Mouse (Mus musculus) stomach, embryonic 16.5 days (tissue): Measurements from ENCODE around the gene Pcbp3. TPM values are rescaled to one million over a fixed set of nuclear protein-coding genes. Genes with fewer than 3 reads are reported as not detected.

Source experiments
- ATAC-seq: fragments of 200-750 bp; cut with Nextera tagmentation; 2 replicates; pipeline ENCODE4 v1.8.0; 2017; ENCODE audit warnings: moderate number of reproducible peaks, moderate TSS enrichment; ENCODE audit not compliant: insufficient read depth, low FRiP score
- H3K27ac ChIP-seq: fragments of 300-500 bp; sonication (generic); 2 replicates; pipeline ENCODE4 v1.5.1; 2014; ENCODE audit warnings: low read length
- H3K27me3 ChIP-seq: fragments of 300-500 bp; sonication (generic); 2 replicates; pipeline ENCODE4 v1.6.1; 2014; ENCODE audit warnings: low read length, control low read depth, mixed read lengths; ENCODE audit not compliant: control insufficient read depth, insufficient read depth
- H3K36me3 ChIP-seq: fragments of 300-500 bp; sonication (generic); 2 replicates; pipeline ENCODE4 v1.6.1; 2014; ENCODE audit warnings: low read length; ENCODE audit not compliant: control insufficient read depth, insufficient read depth
- H3K4me1 ChIP-seq: fragments of 300-500 bp; sonication (generic); 2 replicates; pipeline ENCODE4 v1.6.1; 2014; ENCODE audit warnings: low read length, control low read depth, mixed read lengths; ENCODE audit not compliant: control insufficient read depth, insufficient read depth
- H3K4me2 ChIP-seq: fragments of 300-500 bp; sonication (generic); 2 replicates; pipeline ENCODE4 v1.6.1; 2014; ENCODE audit warnings: low read depth, low read length, mixed read lengths
- H3K4me3 ChIP-seq: fragments of 300-500 bp; sonication (generic); replicated peaks from 2 replicates; pipeline ENCODE4 v1.5.1; 2014; ENCODE audit warnings: mild to moderate bottlenecking, low read length
- H3K9ac ChIP-seq: fragments of 300-500 bp; sonication (generic); 2 replicates; pipeline ENCODE4 v1.6.1; 2014; ENCODE audit warnings: low read length
- H3K9me3 ChIP-seq: fragments of 300-500 bp; sonication (generic); replicated peaks from 2 replicates; pipeline ENCODE4 v1.6.1; 2016; ENCODE audit warnings: low read length, control low read depth; ENCODE audit not compliant: control insufficient read depth
- WGBS: fragments of 180-500 bp; shearing (Covaris S2); extraction: QIAGEN DNeasy Blood & Tissue Kit; methylation state at CpG from one replicate; pipeline ENCODE4 v1.1.7; 2014; 5-methylcytosine and 5-hydroxymethylcytosine counted together
- polyA plus RNA-seq: library from polyadenylated mRNA; unstranded; fragments of >200 nt; fragmentation: Nextera tagmentation; extraction: Ambion mirVana; gene quantifications from 2 replicates; pipeline ENCODE4 v1.2.1, GENCODE M21; 2015

The Pcbp3 gene
- polyA plus RNA-seq, 1 experiment from 2014 or later = 41.8 TPM

DNA sequence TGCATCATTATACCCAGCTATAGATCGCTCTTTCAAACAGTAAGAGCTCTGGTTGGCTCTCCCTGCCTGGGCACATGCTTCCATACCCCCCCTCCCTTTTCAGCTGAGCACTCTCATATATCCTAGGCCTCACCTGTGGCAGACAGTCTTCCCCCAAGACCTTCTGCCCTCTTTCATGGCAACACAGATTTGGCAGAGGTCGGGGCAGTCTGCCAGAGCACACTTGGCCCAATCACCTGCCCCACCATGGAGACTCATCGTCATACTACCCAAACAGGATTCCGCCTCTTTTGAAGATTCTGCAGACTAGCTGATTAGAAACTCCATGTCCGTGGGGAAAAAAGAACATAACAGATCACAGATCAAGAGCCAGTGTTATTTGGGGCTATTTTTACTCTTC is 86.8 kb downstream of the Pcbp3 start:
- Histone ChIP-seq H3K4me2 (no peak overlapping the region), H3K9me3 (no peaks in the 10 kb centered on the region), H3K36me3 (no peaks in the 10 kb centered on the region), H3K27me3 (no peaks in the 10 kb centered on the region), H3K9ac (no peak overlapping the region), H3K4me3 (no peak overlapping the region), H3K4me1 (0 out of 2 replicates have a peak, but pooled peaks cover 8% of the 10 kb centered on the region), H3K27ac (no peak overlapping the region)
- WGBS = 73% methylated on average over 5 of the region's 5 CpGs
- ATAC-seq = no peak

DNA sequence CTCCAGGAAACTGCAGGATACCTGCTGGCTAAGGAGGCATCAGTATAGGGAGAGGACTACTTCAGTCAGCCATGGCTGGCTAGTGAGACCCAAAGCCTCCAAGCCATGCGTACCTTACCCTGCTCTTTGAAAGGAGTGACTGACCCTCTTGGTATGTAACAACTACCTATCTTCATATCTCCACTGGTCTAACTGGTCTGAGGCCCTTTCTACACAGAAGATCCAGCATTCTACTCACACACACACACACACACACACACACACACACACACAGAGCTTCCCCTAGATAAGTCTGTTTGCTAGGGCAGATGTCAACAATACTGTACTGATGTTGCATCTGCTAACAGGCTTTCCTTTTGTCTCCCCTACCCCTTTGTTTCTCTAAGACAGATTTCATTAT is 87.3 kb downstream of the Pcbp3 start:
- ATAC-seq = no peak
- no peak overlapping the region for H3K27ac ChIP-seq
- H3K4me2 ChIP-seq = no peak overlapping the region
- no peak overlapping the region for H3K9ac ChIP-seq
- no peaks in the 10 kb centered on the region for H3K36me3 ChIP-seq
- 71% methylated on average over 1 of the region's 1 CpGs for WGBS
- H3K9me3 ChIP-seq = no peaks in the 10 kb centered on the region
- no peak overlapping the region for H3K4me3 ChIP-seq
- H3K27me3 ChIP-seq = no peaks in the 10 kb centered on the region
- H3K4me1 ChIP-seq = 0 out of 2 replicates have a peak, but pooled peaks cover 8% of the 10 kb centered on the region

DNA sequence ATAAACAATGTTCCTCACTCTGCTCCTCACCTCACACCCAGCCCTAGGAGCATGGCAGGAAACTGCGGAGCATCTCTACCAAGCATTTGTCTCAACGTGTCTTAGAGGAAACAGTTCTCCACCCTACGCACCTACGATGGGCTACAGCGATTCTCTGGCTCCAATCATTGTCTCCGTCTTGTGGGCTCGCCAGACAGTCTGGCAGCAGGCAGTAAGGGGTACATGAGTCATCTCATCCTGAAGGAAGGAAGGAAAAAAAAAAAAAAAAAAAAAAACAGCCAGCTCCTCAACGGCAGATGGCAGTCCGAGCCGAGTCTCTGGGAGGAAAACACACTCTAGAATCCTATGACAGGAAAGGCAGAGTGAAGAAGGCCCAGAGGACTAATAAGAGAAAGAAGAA is 87.7 kb downstream of the Pcbp3 start:
- Histone ChIP-seq H3K27ac (no peak overlapping the region), H3K9ac (no peak overlapping the region), H3K27me3 (no peaks in the 10 kb centered on the region), H3K4me1 (0 out of 2 replicates have a peak, but pooled peaks cover 8% of the 10 kb centered on the region), H3K36me3 (no peaks in the 10 kb centered on the region), H3K4me3 (no peak overlapping the region), H3K4me2 (no peak overlapping the region), H3K9me3 (no peaks in the 10 kb centered on the region)
- WGBS = 42% methylated on average over 10 of the region's 10 CpGs
- no peak for ATAC-seq

DNA sequence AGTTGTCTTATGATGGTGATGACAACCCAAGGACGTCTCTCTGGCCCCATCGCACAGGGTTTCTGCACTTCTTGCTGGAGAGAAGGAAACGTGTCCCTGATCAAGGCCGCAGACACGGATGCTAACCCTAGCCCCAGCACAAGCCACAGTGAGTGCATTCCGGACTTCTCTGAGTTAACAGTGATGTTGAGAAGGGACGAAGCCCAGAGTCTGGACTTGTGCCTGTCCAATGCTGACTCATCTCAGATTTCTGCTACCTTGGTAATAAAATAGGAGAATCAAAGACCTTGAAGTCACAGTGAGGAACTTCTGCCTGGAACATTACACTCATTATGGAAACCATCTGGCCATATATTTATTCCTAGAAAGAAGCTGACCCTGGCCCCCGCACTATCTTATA is 89.0 kb downstream of the Pcbp3 start:
- Histone ChIP-seq H3K4me3 (no peak overlapping the region), H3K27ac (no peak overlapping the region), H3K9ac (no peak overlapping the region), H3K9me3 (no peaks in the 10 kb centered on the region), H3K4me2 (no peak overlapping the region), H3K27me3 (no peaks in the 10 kb centered on the region), H3K36me3 (no peaks in the 10 kb centered on the region), H3K4me1 (0 out of 2 replicates have a peak, but pooled peaks cover 8% of the 10 kb centered on the region)
- 78% methylated on average over 8 of the region's 8 CpGs for WGBS
- ATAC-seq = no peak

DNA sequence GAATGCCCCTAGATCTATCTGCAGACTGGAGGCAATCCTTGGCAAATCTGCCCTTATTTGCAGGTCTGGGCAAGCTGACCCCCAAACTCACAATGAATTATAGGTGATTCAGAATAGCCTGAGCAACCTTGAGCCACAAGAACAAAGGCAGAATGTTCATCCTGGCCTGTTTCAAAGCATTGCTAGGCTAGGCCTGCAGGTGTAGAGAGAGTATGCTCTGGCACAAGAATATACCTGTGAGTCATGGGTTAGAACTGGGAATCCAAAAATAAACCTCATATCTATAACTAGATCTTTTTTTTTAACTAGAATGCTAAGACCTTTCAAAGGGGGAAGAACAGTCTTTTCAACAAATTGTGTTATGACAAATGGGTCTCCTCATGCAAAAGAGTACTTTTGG is 95.8 kb downstream of the Pcbp3 start:
- H3K9me3 ChIP-seq = no peaks in the 10 kb centered on the region
- no peak overlapping the region for H3K27ac ChIP-seq
- no peak overlapping the region for H3K4me3 ChIP-seq
- H3K27me3 ChIP-seq = no peaks in the 10 kb centered on the region
- no peak overlapping the region for H3K9ac ChIP-seq
- H3K4me2 ChIP-seq = no peak overlapping the region
- H3K36me3 ChIP-seq = no peaks in the 10 kb centered on the region
- no peaks in the 10 kb centered on the region for H3K4me1 ChIP-seq
- no peak for ATAC-seq

DNA sequence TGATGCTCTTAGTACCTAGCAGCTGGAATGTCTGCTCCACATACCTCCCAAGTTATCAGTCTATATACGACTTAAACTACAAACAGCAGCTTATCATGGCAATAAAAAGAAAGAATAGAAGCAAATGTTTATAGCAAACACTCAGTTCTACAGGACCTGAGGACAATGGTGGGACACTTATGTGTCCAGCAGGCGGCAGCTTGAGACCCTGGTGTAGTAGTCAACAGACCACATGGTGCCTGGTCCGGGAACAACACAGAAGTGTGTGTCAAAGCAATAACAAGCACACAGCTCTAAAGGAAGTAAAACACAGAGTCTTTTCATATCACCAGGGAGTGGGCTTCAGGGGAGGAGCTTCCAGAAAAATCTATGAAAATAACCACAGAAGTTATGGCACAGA is 100.7 kb downstream of the Pcbp3 start:
- ATAC-seq = no peak
- no peak overlapping the region for H3K9ac ChIP-seq
- H3K4me3 ChIP-seq = no peak overlapping the region
- WGBS = 53% methylated on average over 3 of the region's 3 CpGs
- H3K36me3 ChIP-seq = no peaks in the 10 kb centered on the region
- no peak overlapping the region for H3K4me2 ChIP-seq
- peaks cover 4% of the 10 kb centered on the region; the same call in 1 of the 2 replicates for H3K4me1 ChIP-seq
- H3K9me3 ChIP-seq = no peaks in the 10 kb centered on the region
- no peaks in the 10 kb centered on the region for H3K27me3 ChIP-seq
- no peak overlapping the region for H3K27ac ChIP-seq

DNA sequence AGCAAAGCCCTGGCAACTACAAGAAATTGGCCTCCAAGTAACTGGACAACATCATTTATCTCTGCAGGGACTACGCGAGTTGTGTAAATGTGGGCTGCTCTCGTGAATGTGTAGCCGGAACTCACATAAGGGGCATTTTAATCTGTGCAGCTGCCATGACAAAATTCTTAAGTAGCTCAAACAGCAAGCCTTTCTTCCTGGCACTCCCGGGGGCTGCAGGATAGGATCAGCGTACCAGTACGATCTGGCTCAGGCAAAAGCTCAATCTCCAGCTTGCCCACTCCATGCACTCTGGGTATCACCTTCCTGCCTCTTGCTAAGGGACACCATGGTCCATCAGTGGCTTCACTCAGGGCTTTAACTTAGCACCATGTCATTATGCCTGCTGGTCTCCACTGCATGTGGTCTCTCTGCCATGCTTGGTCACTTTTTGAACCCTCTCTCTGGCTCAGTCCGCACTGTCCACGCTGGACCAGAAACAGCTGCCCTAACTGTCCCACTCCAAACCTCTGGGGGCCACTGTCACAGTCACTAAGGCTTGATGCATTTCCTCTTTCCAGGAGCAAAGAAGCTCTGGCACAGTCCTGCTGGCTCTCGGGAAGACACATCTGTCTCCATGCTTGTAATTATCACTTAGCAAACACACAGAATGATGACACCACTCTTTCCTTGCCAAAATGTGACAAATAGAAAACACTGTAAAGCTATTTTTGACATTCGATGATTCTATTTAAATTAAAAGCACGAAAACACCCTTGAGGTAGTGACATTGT is 102.1 kb downstream of the Pcbp3 start:
- H3K4me1 ChIP-seq = peaks cover 4% of the 10 kb centered on the region; the same call in 1 of the 2 replicates
- H3K4me3 ChIP-seq = no peak overlapping the region
- no peak overlapping the region for H3K4me2 ChIP-seq
- 70% methylated on average over 12 of the region's 12 CpGs for WGBS
- no peak overlapping the region for H3K27ac ChIP-seq
- ATAC-seq = no peak
- no peaks in the 10 kb centered on the region for H3K36me3 ChIP-seq
- no peaks in the 10 kb centered on the region for H3K27me3 ChIP-seq
- H3K9ac ChIP-seq = no peak overlapping the region
- H3K9me3 ChIP-seq = no peaks in the 10 kb centered on the region

DNA sequence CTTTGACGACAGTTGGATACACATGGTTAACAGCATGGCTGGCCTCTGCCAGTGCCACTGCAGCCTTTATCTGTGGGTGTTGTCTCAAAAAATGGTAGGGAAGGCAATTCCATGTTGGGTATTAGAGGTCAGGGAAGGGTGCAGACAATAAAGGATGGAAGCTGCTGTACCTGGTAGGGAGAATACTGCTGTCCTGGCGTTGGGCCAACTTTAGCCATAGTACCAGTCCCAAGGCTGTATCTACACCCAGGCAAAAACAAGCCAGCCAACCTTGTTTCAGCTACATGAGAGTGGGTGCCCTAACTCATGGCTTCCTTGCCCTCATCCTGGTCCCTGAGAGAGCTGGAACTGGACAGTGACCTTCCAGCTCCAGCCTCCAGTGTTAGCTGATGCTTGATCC is 103.8 kb downstream of the Pcbp3 start:
- WGBS = 90% methylated on average over 2 of the region's 2 CpGs
- Histone ChIP-seq H3K4me2 (no peak overlapping the region), H3K4me3 (no peak overlapping the region), H3K27ac (no peak overlapping the region), H3K9me3 (no peaks in the 10 kb centered on the region), H3K9ac (no peak overlapping the region), H3K36me3 (no peaks in the 10 kb centered on the region), H3K4me1 (peaks cover 4% of the 10 kb centered on the region; the same call in 1 of the 2 replicates), H3K27me3 (no peaks in the 10 kb centered on the region)
- no peak for ATAC-seq

DNA sequence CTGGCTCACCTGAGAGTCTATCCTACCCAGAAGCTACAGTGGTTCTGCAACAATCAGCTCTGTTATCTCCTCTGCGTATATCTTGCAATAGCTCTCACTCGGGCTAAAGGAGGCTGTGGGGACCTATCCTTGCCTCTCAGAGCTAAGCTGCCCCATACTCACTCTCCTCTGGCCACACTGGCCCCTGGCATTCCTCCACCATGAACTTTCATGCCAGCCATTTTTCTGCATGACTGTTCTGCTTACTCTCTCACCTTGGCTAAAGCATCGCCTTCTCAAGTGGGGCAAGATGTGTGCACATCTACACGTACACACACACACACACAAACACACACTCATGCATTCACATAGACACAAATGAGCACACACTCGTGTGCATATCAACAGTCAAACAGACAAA is 115.2 kb downstream of the Pcbp3 start:
- no peak overlapping the region for H3K9ac ChIP-seq
- H3K36me3 ChIP-seq = no peaks in the 10 kb centered on the region
- H3K4me1 ChIP-seq = no peaks in the 10 kb centered on the region
- no peaks in the 10 kb centered on the region for H3K9me3 ChIP-seq
- H3K27me3 ChIP-seq = no peaks in the 10 kb centered on the region
- 87% methylated on average over 5 of the region's 5 CpGs for whole genome bisulfite sequencing
- ATAC-seq = no peak
- H3K4me2 ChIP-seq = no peak overlapping the region
- H3K27ac ChIP-seq = no peak overlapping the region
- H3K4me3 ChIP-seq = no peak overlapping the region
